Mouse (Mus musculus) kidney, postnatal 14 days (tissue): ENCODE measurements around the gene Ppp1r2.
A peak's percentile ranks its signal among the peaks of the same experiment; 100 is the strongest.
"Not testable (repeated sequence)": the region's sequence is repeated elsewhere in the genome, so short reads cannot be mapped to it uniquely, and the experiment has no call there.

Source experiments
- DNase-seq: peaks from one replicate; pipeline ENCODE4 v3.0.0; 2022; ENCODE audit warnings: mixed read lengths

Gene Ppp1r2

GRCm38 (mm10) chr16:31274674-31275460, at the start of gene Ppp1r2:
TSS of gene Ppp1r2 (minus strand) at chr16:31275277.
- peak; percentile 96 for DNase-seq

DNA sequence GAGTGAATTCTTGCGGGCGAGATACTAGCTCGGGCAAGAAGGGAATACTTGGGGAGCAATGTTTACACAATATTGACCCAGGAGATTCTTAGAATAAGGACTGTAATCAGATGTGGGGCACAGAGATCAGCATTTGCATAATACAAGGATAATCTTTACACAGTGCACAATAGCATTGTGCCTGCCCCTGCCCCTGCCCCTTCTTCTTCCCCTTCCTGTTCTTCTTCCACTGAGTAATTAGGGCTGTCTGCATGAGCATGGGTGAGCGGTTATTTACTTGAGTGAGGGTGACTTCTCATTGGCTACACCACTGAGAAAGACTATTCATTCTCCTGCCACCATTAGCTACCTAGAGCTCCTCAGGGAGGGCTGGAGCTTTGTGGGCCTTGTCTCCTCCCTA, 46.4 kb upstream of the Ppp1r2 start:
- DNase-seq: no peak

GRCm38 (mm10) chr16:31320954-31321353, 45.9 kb upstream of the Ppp1r2 start:
- no peak for DNase-seq

DNA sequence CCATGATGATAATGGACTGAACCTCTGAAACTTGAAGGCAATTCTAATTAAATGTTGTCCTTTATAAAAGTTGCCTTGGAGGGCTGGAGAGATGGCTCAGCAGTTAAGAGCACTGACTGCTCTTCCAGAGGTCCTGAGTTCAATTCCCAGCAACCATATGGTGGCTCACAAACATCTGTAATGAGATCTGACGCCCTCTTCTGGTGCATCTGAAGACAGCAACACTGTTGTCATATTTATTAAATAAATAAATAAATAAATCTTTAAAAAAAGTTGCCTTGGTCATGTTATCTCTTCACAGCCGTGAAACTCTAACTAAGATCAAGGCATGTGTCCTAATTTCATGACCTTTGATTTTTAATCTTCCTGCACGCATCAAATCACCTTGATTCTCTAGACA, 44.6 kb upstream of the Ppp1r2 start:
- DNase-seq: not testable (repeated sequence)

DNA sequence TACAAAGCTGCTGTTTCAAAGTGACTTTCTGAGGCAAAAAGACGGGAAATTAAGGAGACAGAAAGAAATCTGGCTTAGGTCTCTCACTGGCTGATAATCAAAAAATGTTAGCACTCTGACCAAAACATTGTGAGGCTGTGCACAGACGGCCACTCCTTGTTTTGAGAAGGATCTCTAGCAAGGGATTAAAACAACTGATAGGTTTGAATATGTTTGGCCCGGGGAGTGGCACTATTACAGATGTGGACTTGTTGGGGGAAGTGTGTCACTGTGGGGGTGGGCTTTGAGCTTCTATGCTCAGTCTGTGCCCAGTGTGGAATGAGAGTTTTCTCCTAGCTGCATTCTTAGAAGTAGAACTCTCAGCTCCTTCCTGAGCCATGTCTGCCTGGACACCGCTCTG, 44.2 kb upstream of the Ppp1r2 start:
- DNase-seq: peak; percentile 21

GRCm38 (mm10) chr16:31318418-31318817, 43.3 kb upstream of the Ppp1r2 start:
- DNase-seq: no peak

DNA sequence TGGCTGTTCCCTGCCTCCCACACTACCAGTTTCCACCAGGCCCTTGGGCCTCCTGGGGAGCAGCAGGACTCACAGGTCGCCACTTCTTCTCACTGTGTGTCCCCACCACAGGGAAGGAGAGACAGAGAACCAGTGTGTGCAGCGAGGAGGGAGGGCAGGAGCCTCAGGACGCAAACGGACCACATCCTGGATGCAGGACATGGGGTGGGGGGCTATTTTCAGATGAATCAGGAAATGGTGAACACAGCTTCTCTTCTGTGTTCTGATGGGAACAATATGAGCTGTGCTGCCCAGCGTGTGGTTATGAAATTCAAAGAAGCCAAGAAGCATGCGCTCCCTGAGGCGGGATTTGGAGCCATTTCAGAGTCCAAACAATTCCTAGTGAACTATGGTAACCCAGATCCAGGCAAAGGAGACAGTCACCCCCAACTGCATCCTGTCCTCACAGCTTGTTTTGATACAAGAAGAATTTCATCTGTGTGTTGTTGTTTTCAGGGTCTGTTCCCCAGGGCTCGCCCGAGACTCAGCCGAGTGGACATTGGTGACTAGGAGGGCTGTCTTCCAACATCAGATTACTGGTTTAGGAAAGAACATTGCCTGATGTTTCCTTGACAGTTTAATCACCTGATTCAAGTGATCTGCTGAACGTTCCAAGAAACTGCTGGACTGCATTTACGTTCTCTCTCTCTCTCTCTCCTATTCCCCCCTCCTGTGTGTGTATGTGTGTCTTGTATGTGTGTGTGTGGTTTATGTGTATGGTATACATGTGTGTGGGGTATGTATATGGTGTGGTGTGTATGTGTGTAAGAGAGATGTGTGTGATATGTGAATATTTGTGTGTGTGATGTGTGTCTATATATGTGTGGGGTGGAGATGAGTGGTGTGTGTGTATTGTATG, 41.4 kb upstream of the Ppp1r2 start:
- DNase-seq: peak; percentile 69

- no peak for DNase-seq
Observed at GRCm38 (mm10) chr16:31315294-31315693, 40.2 kb upstream of the Ppp1r2 start.

GRCm38 (mm10) chr16:31314497-31315233, 39.6 kb upstream of the Ppp1r2 start, which contains the start of gene Apod:
TSS of gene Apod (minus strand) at chr16:31314808.
- DNase-seq: no peak

DNA sequence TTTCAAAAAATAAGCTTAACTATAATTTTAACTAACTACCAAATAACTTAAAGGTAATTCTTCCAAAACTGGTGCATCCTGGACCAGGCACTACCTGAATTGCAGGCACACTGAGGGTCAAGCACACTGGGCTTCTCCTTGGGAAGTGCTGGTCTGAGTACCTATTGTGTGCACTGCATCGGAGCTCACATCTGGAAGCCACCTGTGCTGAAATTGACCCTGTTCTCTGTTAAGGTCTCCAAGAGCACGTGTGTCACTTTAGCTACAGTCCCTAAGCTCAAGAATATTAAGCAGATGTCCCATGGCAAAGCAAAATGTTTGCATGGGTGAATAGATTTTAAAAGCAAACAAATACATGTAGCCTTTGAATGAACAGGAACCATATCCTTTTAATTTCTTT, 38.5 kb upstream of the Ppp1r2 start:
- no peak for DNase-seq

- DNase-seq: no peak
Observed at GRCm38 (mm10) chr16:31312296-31312695, 37.2 kb upstream of the Ppp1r2 start.

GRCm38 (mm10) chr16:31305199-31305919, 30.3 kb upstream of the Ppp1r2 start:
- DNase-seq: no peak

- DNase-seq: peak; percentile 47
Observed at GRCm38 (mm10) chr16:31303276-31303675, 28.2 kb upstream of the Ppp1r2 start.

- no peak for DNase-seq
Observed at GRCm38 (mm10) chr16:31300883-31301532, 25.9 kb upstream of the Ppp1r2 start.

GRCm38 (mm10) chr16:31300467-31300866, 25.4 kb upstream of the Ppp1r2 start:
- DNase-seq: no peak

DNA sequence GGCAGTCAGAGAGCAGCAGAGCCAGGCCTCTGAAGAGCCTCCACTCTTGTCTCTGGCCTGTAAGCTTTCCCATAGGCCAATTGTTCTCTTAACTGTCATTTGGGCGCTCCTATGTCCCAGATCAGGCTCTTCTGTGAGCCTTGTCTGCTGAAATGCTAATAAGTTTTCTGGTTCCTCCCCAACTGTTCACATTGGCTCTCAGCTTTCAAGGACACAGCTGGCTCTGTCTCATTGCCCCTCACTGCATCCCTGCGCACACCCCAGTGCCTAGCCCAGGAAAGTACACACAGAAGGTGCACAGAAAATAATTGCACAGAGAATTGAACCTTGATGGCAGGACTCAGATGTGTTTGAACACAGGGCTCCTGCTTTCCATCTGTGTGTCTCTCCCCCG, 24.9 kb upstream of the Ppp1r2 start:
- no peak for DNase-seq

DNA sequence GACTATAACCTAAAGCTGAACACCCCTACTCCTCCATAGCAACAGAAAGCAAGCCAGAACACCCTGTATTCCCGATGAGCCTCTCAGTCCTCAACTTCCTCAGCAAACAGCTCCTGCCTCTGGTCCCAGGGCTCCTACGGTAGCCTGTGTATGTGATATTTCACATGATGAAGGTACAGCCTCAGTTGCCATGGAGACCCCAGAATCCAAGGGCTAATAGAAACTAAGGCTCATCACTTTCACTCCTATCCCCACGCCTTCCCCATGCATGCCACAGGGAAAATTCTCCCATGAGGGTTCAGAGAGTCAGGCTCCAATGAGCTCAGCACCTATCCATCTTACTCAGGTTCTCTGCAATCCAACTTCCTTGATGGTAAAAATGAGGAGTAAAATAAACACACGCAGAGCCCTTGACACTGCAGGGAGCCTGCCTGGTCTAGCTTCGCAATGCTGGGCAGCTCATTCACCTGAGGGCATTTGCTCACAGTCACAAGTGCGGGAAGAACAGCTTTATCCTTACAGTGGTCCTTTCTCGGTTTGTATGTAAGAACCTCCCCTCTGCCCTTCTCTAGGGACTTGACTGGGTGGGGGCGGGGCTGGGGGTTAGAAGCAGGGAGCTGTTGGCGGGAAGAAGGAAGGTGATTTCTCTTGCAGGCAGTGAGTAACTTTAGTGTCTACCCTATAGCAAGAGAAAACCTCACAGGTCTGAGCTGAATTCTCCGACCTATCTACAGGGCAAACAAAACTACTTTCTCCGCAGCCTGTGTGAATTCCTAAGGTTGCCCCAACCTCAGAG, 24.3 kb upstream of the Ppp1r2 start:
- no peak for DNase-seq

- DNase-seq: no peak
Observed at GRCm38 (mm10) chr16:31297113-31297512, 22.0 kb upstream of the Ppp1r2 start.

- DNase-seq: no peak
Observed at GRCm38 (mm10) chr16:31293761-31294160, 18.7 kb upstream of the Ppp1r2 start.

- peak; percentile 54 for DNase-seq
Observed at GRCm38 (mm10) chr16:31290751-31291365, 15.8 kb upstream of the Ppp1r2 start.

DNA sequence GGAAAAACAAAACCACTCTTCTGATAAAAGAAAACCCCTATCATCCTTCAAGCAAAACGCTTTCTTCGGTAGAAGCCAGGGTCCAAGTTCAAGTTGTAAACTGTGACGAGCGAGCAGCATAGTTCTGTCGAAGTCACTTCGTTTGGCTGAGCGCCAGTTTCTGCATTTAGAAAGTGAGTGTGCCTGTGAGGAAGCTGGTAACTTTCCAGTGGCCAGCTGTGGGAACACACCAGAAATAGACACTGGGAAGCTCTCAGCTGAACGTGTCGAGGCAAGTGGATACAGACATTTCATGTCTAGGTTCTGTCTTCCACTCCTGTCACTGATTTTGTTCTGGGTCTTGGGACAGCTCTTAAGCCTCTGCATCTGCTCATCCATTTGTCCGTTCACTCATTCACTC, 15.2 kb upstream of the Ppp1r2 start:
- peak; percentile 95 for DNase-seq
